Mouse (Mus musculus) kidney, adult 11 months (tissue): Measurements from ENCODE around the gene Npas1.
A peak's percentile ranks its signal among the peaks of the same experiment; 100 is the strongest.

Source experiments
- DNase-seq: peaks from one replicate; pipeline ENCODE4 v3.0.0; 2022

Gene Npas1

DNA sequence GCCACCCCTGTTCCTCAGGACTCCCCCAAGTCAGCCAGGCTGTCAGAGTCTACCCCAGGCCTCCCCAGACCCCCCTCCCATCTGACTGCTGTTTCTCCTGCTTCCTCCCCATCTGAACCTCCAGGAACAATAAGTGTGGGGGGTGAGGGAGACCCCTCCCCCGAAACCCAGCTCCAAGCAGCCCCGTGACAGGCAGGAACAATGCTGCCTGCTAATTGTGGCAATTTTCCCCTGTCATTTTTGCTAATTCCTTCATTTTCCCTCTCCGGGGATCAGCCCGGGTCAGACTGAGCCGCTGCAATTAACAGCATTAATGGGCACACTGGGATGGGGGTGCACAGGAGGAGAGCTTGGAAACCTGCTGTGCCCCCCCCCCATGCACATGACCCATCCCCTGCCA, 9.4 kb downstream of the Npas1 start:
- DNase-seq: no peak

- no peak for DNase-seq
These were observed 11.0 kb downstream of the Npas1 start for GRCm38 (mm10) chr7:16466565-16466964.

GRCm38 (mm10) chr7:16465568-16465967, 12.0 kb downstream of the Npas1 start:
- no peak for DNase-seq

DNA sequence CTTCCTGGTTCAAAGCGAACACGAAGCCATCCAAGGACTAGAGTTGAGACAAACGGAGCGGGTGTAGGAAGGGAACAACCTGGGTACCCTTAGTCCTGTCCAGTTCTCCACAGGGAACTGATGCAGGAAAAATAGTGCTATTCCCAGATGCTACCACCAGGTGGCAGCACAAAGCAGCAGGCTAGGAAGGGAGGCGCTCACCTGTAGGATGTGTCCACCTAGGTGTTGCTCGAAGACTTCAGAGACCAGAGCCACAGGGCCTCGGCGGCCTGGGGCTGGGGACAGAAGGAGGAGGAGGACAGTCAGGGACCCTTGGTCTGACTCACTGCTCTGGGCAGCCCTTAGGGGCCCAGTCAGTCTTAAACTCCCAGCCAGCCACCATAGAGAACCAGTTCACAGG, 12.4 kb downstream of the Npas1 start:
- peak; percentile 50 for DNase-seq

- peak; percentile 61 for DNase-seq
These were observed 14.3 kb downstream of the Npas1 start for GRCm38 (mm10) chr7:16463214-16463613.

GRCm38 (mm10) chr7:16461705-16462104, 15.8 kb downstream of the Npas1 start:
- no peak for DNase-seq

- DNase-seq: no peak
These were observed 16.4 kb downstream of the Npas1 start for GRCm38 (mm10) chr7:16461151-16461550.

DNA sequence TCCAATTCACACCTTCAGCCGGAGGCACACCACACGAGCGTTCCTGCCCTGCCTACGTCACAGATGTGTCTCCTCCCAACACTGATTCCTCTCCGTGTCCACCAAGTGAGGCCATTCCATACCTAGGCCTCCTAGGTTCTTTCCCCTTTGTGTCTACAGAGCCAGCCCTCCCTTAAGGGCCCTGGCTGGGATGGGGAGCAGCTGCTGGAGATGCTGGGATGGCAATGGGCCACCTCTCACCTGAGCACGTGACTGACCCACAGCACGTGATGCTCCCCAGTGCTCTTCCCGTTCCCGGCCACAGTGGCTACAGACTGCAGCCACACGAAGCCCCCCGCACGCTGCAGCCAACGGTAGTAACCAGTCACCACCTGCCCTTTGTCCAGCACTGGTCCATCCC, 17.0 kb downstream of the Npas1 start:
- no peak for DNase-seq

GRCm38 (mm10) chr7:16456289-16456688, 21.2 kb downstream of the Npas1 start:
- no peak for DNase-seq

DNA sequence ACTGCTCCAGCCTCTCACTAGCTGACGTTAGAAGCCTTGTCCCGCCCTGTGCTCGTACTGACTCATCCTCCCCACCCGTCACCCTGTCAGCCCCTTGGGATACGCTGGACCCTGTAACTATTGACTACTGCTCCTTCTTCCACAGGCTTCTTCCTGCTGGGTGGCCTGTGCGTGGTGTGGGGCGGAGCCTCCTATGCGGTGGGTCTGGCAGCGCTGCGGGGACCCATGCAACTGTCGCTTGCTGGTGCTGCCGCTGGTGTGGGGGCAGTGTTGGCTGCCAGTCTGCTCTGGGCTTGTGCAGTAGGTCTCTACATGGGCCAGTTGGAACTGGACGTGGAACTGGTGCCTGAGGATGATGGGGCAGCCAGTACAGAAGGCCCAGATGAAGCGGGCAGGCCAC, 22.5 kb downstream of the Npas1 start:
- no peak for DNase-seq

DNA sequence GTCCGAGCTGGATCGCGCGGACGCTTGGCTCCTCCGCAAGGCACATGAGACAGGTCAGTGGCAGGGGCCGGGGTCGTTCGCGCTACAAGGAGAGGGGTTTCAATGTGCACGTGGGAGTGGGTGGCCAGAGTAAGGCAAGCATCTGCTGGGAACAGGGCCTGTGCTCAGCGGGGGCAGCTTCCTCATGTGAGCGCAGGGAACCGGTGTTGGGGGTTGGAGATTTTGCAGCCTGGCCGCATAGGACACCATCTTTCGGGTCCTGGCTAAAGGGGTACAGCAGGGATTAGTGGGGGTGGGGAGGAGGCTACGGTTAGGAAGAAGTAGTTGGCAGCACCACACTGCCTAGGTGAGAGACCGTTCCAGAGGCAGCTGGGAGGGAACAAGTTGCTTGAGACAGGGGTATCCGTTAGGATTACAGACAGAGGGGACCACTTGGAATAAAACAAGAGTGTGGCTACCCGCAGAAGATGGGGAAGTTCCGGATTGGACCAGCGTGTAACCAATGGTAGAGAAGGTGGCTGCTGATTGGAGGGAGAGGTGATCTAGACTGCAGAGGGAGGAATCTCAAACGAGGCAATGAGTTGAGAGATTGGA, 24.3 kb downstream of the Npas1 start:
- DNase-seq: peak; percentile 56

- DNase-seq: peak; percentile 96
These were observed 24.9 kb downstream of the Npas1 start, which contains the start of gene Tmem160 for GRCm38 (mm10) chr7:16452587-16453073. TSS of gene Tmem160 (plus strand) at chr7:16452779.

GRCm38 (mm10) chr7:16451656-16452055, 25.9 kb downstream of the Npas1 start:
- no peak for DNase-seq

DNA sequence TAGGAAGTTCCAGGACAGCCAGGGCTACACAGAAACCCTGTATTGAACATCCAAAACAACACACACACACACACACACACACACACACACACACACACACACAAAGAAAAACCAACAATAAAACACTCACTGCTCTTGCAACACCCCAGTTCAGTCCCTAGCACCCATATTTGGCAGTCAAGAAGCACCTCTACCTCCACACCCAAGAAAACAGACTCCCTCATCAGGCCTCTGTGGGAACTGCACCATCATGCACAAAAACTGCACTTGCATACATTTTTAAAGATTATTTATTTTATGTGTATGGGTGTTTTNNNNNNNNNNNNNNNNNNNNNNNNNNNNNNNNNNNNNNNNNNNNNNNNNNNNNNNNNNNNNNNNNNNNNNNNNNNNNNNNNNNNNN, 36.3 kb downstream of the Npas1 start:
- DNase-seq: no peak

- no peak for DNase-seq
These were observed 42.4 kb downstream of the Npas1 start for GRCm38 (mm10) chr7:16435088-16435487.

DNA sequence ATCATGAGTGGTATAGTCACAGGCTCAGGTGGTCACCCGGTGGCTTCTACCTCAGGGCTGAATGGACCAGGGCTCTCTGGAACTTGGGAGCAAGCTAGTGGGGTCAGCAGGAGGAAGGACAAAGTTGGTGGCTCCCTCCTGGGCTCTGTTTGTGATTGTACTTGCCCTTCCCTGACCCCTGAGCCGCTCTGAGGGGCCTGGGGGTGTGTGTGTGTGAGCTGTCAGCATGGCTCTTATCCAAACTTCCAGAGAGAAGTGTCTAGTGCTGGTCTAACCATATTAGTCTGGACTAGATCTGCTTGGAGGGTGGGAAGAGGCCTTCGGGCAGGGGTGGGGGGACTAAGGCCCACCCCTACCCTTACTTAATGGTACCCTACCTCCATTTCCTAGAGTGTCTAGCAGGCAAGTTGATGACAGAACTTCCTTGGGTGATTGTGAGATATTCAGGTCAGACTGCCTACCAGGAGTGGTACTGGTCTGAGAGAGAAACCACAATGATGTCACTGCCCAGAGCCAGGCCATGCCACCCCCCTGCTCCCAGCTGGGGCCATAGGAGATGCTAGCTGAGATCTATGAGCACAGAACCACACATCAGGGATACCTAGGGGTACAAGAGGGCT, 44.1 kb downstream of the Npas1 start:
- no peak for DNase-seq

DNA sequence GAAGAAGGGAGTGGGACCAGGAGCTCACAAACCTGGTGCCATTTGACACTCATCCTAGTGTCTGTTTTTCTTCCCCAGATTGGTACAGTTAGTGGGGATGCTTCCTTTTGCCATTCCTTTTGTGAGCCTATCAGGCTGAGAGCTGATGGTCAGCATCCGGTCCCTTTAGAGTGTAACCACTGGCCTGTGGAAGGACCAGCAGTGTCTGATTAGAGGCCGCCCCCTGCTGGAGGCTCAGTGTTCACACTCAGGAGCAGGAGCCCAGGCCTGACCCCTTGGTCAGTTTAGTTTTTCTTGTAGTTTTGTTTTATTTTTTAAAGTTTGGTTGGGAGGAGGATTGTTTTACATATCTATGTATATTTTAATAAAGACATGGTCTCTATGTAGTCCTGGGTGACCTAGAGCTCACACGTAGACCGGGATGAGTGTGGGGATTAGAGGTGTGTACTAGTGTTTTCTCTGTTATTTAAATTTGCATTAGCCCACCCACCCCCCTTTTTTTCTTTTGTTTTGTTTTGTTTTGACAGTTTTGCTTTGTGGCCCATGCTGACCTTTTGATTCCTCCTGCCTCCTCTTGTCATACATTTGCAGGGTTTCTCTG, 51.3 kb downstream of the Npas1 start:
- DNase-seq: peak; percentile 78

DNA sequence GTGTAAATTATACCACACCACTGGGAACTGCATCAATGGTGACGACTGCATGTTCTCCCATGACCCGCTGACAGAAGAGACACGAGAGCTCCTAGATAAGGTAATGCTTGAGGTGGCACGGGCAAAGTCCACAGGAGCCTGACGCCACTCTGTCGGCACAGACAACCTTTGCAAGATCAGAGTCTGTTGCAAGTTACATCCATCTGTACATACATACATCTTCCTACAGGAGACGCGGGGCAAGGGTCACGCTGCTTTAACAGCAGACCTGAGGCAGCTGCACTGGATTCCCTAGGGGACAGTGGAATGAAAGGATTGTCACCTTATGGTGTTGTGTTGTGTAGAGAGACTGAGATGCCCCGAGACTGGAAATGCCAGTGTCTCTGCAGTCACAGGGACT, 51.8 kb downstream of the Npas1 start:
- DNase-seq: no peak

DNA sequence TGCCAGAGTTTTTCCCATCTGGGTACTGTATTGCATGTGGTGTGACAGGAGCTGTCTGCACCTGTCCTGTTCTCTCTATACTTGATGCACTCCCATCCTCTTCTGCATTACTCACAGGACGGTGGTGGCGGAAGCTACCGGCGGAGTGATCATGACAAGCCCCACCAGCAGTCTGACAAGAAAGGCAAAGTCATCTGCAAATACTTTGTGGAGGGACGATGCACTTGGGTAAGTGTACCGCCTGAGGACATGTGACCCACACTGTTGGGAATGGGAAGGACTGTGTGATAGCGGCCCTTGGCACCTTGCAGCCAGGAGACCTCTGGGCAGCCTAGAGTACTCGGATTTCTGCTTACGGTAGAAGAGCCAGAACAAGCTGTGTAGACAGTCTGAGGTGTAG, 53.8 kb downstream of the Npas1 start:
- DNase-seq: no peak

GRCm38 (mm10) chr7:16422222-16422856, 55.2 kb downstream of the Npas1 start:
- peak; percentile 43 for DNase-seq

DNA sequence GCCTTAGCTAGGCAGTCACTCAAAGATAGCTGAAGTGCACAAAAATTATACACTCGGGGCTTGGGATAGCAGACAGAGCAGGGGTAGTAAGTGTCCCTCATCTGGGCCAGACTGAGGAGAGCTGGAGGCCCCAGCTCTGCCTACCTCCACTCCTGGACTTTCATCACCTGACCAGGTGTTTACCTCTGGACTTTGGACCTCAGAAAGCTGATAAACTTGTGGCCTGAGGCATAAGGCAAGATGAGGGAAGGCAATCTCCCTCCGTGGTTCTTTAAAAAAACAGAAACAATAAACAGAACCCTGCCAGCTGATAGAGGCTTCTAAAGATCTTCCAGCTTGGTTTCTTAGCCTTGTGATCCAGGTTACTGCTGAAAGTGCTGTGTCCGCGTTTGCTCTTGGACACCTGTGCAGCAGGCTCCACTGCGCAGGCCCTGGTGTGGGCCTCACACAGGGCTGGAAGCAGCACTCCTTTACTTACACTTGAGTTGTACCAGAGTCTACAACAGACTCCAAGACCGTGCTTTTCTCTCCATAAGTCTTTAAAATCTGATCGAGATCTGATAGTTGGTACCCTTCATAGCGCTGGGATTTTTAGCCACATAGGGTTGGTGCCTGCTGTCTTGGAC, 56.9 kb downstream of the Npas1 start:
- DNase-seq: peak; percentile 36

- DNase-seq: no peak
These were observed 58.8 kb downstream of the Npas1 start for GRCm38 (mm10) chr7:16418713-16419112.

- peak; percentile 78 for DNase-seq
These were observed 60.3 kb downstream of the Npas1 start for GRCm38 (mm10) chr7:16417141-16417771.
